Mouse (Mus musculus) ES-Bruce4 (cell line): ENCODE results near the gene Cxcl10.

Source experiments
- CTCF ChIP-seq: IDR thresholded peaks from one replicate; pipeline ENCODE4 v1.8.1; 2011; ENCODE audit warnings: low read depth, low read length
- POLR2A ChIP-seq: IDR thresholded peaks from one replicate; pipeline ENCODE4 v1.8.1; 2011; ENCODE audit warnings: low read length; ENCODE audit not compliant: insufficient read depth

GRCm38 (mm10) chr5:92370392-92370791, 21.7 kb upstream of the Cxcl10 start:
- no peak for TF ChIP-seq CTCF
- TF ChIP-seq POLR2A = no peak
